Mouse (Mus musculus) spleen, embryonic (tissue): ENCODE data around the gene Ythdf2.
"Not testable (repeated sequence)": the region's sequence is repeated elsewhere in the genome, so short reads cannot be mapped to it uniquely, and the experiment has no call there.

Source experiments
- CTCF ChIA-PET: fragments of 350-600 bp; sonication (Branson Sonifier 250); formaldehyde crosslinking; loops from one replicate; lab custom pipeline; 2022; lab: Charles Lee

Gene Ythdf2

DNA sequence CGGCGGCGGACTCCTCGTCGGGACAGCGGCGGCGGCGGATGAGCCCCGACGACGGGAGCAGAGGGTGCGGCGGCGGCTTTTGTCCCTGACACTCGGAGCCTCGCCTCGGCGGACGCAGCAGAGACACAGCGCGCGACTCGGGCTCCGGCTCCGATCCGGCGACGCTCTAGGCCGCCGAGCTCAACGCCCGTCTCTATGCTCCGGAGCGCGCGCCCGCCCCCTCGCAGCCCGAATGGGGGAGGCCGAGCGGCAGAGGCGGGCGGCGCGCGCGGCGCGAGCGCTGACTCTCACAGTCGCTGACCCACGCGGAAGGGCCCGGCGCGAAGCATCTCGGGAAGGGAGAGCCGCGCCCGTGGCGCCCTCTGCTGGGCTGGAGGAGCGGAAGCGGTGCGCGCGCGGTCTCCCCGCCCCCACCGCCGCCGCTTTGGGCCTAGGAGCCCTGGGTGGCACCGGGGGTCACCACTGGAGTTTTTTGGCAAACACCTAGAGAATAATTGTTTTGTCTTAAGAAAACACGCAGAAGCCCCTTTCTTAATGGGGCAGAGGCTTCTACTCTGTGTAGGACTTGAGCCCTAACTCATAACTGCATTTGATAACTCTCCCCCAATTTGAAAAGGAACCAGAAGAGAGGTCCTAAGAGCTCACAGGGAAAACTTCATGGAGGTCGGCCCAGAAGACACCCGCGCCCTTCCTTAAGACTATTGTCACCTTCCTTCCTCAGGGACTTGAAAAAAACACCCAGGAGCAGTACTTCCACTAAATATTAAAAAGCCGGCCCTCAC is at the start of gene Ythdf2:
Gene Ythdf2, minus strand, starts transcription at position 351 of the 782 bp plus-strand sequence.
- CTCF ChIA-PET, result interaction anchor here (1.0 kb wide), 1 partner anchor 49 kb away, joined by 3 read pairs; no protein-coding TSS in a partner anchor

- CTCF ChIA-PET, result interaction anchor here (0.6 to 0.7 kb wide), 2 partner anchors 32 to 48 kb away, joined by 3 to 4 read pairs; partner anchors contain the start of gene Ythdf2
Observed at GRCm38 (mm10) chr4:132260404-132261379, 48.6 kb upstream of the Ythdf2 start.

GRCm38 (mm10) chr4:132259248-132259647 is 47.1 kb upstream of the Ythdf2 start:
- CTCF ChIA-PET, result no interaction called here

- CTCF ChIA-PET, result interaction anchor here (0.6 kb wide), 1 partner anchor 1416 kb away, joined by 7 read pairs; no protein-coding TSS in a partner anchor
Observed at GRCm38 (mm10) chr4:132256384-132256783, 44.3 kb upstream of the Ythdf2 start.

DNA sequence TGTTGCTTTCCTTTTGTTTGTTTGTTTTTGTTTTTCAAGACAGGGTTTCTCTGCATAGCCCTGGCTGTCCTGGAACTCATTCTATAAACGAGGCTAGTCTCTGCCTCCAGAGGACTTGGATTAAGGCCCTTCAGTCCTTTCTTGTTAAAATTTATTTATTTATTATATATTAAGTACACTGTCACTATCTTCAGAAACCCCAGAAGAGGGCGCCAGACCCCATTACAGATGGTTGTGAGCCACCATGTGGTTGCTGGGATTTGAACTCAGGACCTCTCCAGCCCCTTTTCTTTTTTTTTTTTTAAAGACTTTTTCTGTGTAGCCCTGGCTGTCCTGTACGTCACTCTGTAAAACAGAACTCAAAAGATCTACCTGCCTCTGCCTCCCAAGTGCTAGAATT is 42.9 kb upstream of the Ythdf2 start:
- CTCF ChIA-PET, result interaction anchor here (0.7 kb wide), 3 partner anchors 16 to 208 kb away, joined by 3 read pairs; no protein-coding TSS in a partner anchor

DNA sequence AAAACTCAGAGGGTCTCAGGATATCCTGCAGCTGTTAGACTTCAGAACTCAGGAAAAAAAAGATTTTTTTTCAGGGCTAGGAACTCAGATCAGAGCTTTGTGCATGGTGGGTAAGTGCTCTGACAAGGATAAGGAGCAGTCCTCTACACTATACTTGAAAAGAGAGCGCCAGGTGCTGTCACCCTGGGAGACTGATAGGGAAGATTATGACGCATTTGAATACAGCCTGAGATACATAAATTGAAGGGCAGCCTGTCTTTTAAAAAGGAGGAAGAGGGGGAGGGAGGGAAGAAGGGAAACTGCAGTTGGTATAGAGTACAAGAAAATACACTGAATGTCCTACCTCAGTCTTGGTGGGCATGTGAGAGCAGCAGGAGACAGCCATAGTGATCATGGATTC is 41.5 kb upstream of the Ythdf2 start:
- CTCF ChIA-PET, result no interaction called here

GRCm38 (mm10) chr4:132253128-132253527 is 41.0 kb upstream of the Ythdf2 start:
- CTCF ChIA-PET, result no interaction called here

DNA sequence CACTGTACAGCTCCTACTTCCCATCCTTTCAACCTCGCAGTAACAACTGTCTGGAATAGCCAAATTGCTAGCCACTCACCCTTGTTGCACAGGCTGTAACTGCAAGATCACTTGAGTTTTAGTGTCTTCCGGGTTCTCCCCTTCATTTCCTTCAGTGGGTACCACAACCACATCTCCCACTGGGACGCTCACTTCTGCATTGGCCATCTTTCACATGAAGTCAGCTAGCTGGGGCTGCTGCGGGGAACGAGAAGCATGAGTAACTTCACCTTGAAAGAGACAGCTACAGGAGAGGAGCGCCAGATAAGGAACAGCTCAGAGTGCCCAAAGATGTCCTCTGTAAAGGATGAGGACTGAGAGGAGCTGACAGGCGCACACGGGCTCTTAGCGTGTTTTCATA is 39.5 kb upstream of the Ythdf2 start:
- CTCF ChIA-PET, result no interaction called here

DNA sequence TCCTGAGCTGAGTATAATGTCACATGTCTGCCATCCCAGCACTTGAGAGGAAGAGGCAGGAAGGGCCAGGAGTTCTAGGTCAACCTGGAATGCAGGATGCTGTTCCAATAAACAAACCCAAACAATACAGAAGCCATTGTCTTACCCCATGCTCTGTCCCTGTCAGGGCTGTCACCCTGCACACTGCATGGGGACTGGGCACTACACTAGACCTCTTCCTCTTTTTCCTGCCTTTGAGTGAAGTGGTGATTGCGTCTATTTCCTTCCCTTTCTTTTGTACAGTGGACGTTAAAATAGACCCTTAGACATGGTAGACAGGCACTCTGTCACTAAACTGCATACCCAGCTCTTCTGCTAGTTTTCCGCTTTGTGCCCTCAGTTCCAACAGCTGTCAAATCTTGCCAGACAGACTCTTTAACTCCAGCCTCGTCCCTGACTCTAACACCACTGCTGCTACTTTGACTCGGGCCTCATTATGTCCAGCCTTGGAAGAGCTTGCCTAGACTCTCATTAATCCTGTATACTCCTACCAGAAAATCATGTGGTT is 35.4 kb upstream of the Ythdf2 start:
- CTCF ChIA-PET, result no interaction called here

- CTCF ChIA-PET, result interaction anchor here (0.6 kb wide), 1 partner anchor 32 kb away, joined by 3 read pairs; no protein-coding TSS in a partner anchor
Observed at GRCm38 (mm10) chr4:132245643-132246042, 33.5 kb upstream of the Ythdf2 start.

GRCm38 (mm10) chr4:132241208-132241607 is 29.1 kb upstream of the Ythdf2 start:
- CTCF ChIA-PET, result interaction anchor here (0.6 kb wide), 1 partner anchor 131 kb away, joined by 3 read pairs; no protein-coding TSS in a partner anchor

DNA sequence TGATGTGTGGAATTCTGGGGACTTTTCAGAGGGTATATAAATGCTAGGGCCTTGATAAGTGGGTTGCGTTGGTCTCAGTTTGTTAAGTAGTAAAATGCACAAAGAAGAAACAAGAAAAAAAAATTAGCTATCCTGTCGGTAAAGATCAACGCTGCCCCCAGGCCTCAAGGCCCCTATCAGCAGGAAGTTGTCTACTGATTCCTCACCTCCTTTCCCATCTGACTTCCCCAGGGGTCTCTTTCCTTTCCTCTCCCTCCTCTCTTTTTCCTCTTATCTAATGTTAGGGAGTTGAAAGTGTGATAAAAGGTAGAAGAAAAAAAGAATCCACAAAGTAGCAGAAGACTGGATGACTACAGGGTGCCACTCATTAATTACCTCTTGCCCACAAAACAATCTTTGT is 28.3 kb upstream of the Ythdf2 start:
- CTCF ChIA-PET, result interaction anchor here (0.6 kb wide), 1 partner anchor 69 kb away, joined by 3 read pairs; no protein-coding TSS in a partner anchor

- CTCF ChIA-PET, result no interaction called here
Observed at GRCm38 (mm10) chr4:132238356-132238755, 26.3 kb upstream of the Ythdf2 start.

- CTCF ChIA-PET, result no interaction called here
Observed at GRCm38 (mm10) chr4:132234710-132235109, 22.6 kb upstream of the Ythdf2 start.

DNA sequence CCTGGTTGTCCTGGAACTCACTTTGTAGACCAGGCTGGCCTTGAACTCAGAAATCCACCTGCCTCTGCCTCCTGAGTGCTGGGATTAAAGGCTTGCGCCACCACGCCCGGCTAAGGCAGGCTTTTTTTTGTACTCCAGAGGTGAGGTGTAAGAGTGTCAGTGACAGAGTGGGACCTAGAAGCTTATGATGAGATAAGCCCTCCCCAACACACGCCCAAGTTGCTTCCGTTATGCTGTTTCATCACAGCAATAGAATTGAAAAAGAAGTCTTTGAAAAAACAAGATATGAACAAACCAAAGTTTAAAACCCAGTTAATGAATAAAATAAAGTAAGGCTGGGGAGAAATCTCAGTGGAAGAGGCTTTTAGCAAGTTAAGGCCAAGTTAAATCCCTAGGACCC is 18.3 kb upstream of the Ythdf2 start:
- CTCF ChIA-PET, result no interaction called here

DNA sequence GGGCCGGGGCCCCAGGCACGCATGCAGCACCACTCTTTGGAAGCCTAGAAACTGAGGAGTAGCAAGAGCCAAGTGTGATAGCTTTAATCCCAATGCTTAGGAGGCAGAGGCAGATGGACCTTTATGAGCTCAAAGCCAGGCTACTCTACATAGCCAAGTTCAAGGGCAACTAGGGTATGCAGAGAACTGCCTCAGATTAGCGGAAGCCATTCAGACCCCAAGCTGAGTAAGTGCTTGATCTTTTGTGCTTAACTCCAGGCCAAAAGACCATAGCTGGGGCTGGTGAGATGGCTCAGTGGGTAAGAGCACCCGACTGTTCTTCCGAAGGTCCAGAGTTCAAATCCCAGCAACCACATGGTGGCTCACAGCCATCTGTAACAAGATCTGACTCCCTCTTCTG is 9.9 kb upstream of the Ythdf2 start:
- CTCF ChIA-PET, result interaction anchor here (0.6 kb wide), 1 partner anchor 1690 kb away, joined by 3 read pairs; no protein-coding TSS in a partner anchor

- CTCF ChIA-PET, result not testable (repeated sequence)
Observed at GRCm38 (mm10) chr4:132218439-132218838, 6.3 kb upstream of the Ythdf2 start.

- CTCF ChIA-PET, result no interaction called here
Observed at GRCm38 (mm10) chr4:132217781-132218180, 5.7 kb upstream of the Ythdf2 start.

- CTCF ChIA-PET, result interaction anchor here (0.9 kb wide), 2 partner anchors 15 to 65 kb away, joined by 3 read pairs; no protein-coding TSS in a partner anchor
Observed at GRCm38 (mm10) chr4:132216602-132217001, 4.5 kb upstream of the Ythdf2 start.

- CTCF ChIA-PET, result interaction anchor here (1.1 kb wide), 1 partner anchor 40 kb away, joined by 3 read pairs; no protein-coding TSS in a partner anchor
Observed at GRCm38 (mm10) chr4:132214847-132215246, 2.7 kb upstream of the Ythdf2 start.
